Mouse (Mus musculus) ES-E14 (cell line): ENCODE data around the gene Jmjd6. TPM values are rescaled to one million over a fixed set of nuclear protein-coding genes. Genes with fewer than 3 reads are reported as not detected.

Source experiments
- DNase-seq: peaks from one replicate; pipeline ENCODE4 v3.0.0-alpha.2; 2013; ENCODE audit warnings: low read depth, low spot score
- H3K27ac ChIP-seq: 2 replicates; pipeline ENCODE4 v1.5.1; 2012; ENCODE audit warnings: low read depth, mild to moderate bottlenecking, low read length, moderate library complexity, mixed read lengths; ENCODE audit not compliant: poor library complexity, insufficient read depth, severe bottlenecking
- H3K36me3 ChIP-seq: 2 replicates; pipeline ENCODE4 v1.6.1; 2012; ENCODE audit warnings: mild to moderate bottlenecking, low read length, moderate library complexity, mixed read lengths; ENCODE audit not compliant: control insufficient read depth, poor library complexity, insufficient read depth, severe bottlenecking
- H3K4me1 ChIP-seq, 2 experiments: fragments of 150-350 bp in 1 of 2; sonication (generic) in 1 of 2; 2 replicates each; pipeline ENCODE4 v1.6.1; 2012; ENCODE audit warnings: low read length in 2 of 2, mild to moderate bottlenecking in 1 of 2, mixed read lengths in 1 of 2; ENCODE audit not compliant: control insufficient read depth in 2 of 2, insufficient read depth in 2 of 2, poor library complexity in 1 of 2
- H3K4me3 ChIP-seq, 2 experiments: fragments of 150-350 bp in 1 of 2; sonication (generic) in 1 of 2; 2 replicates each; pipeline ENCODE4 v1.5.1; 2012; ENCODE audit warnings: low read length in 2 of 2, low read depth in 1 of 2, mild to moderate bottlenecking in 1 of 2, mixed read lengths in 1 of 2; ENCODE audit not compliant: insufficient read depth in 1 of 2, poor library complexity in 1 of 2, severe bottlenecking in 1 of 2
- H3K9ac ChIP-seq: 2 replicates; pipeline ENCODE4 v1.6.1; 2012; ENCODE audit warnings: low read depth, mild to moderate bottlenecking, low read length, mixed read lengths; ENCODE audit not compliant: poor library complexity, insufficient read depth, severe bottlenecking
- H3K9me3 ChIP-seq: fragments of 150-350 bp; sonication (generic); 2 replicates; pipeline ENCODE4 v1.6.1; 2012; ENCODE audit warnings: low read depth, mild to moderate bottlenecking, low read length; ENCODE audit not compliant: control insufficient read depth, insufficient read depth
- CHD2 ChIP-seq: IDR thresholded peaks from 2 replicates; pipeline ENCODE4 v1.6.1; 2014; ENCODE audit warnings: mild to moderate bottlenecking, low read depth, low read length, inconsistent platforms
- HCFC1 ChIP-seq: IDR thresholded peaks from 2 replicates; pipeline ENCODE4 v1.6.1; 2012; ENCODE audit warnings: low read length, inconsistent platforms, borderline replicate concordance; ENCODE audit not compliant: insufficient read depth
- MAFK ChIP-seq: IDR thresholded peaks from 2 replicates; pipeline ENCODE4 v1.6.1; 2014; ENCODE audit warnings: mild to moderate bottlenecking, low read depth, low read length, inconsistent platforms; ENCODE audit not compliant: insufficient read depth
- ZC3H11A ChIP-seq: IDR thresholded peaks from 2 replicates; pipeline ENCODE4 v1.6.1; 2012; ENCODE audit warnings: low read depth, mild to moderate bottlenecking, inconsistent platforms, low read length, borderline replicate concordance
- ZNF384 ChIP-seq: IDR thresholded peaks from 2 replicates; pipeline ENCODE4 v1.6.1; 2012; ENCODE audit warnings: low read depth, low read length, inconsistent platforms
- in situ Hi-C, 2 experiments: fragments of 600-800 bp; cut with MboI; formaldehyde crosslinking; loops; one replicate each; pipeline ENCODE4 v1.15.1; 2025; ENCODE audit warnings: low sequenced_read_pairs in 2 of 2, inconsistent platforms in 1 of 2; ENCODE audit not compliant: unreplicated experiment in 2 of 2
- total RNA-seq: library from RNA; depleted of rRNA; stranded (reverse); fragments of 300-350 nt; gene quantifications from 2 replicates; pipeline ENCODE4 v1.2.3, GENCODE M21; 2012

Gene Jmjd6
- total RNA-seq, 1 experiment: 78.1 TPM

GRCm38 (mm10) chr11:116823255-116823654 lies 20.0 kb downstream of the Jmjd6 start:
- Histone ChIP-seq H3K4me3 (no peak overlapping the region), H3K4me1 (peaks cover 0 to 6% of the 10 kb centered on the region in 2 experiments; a peak in 2 of 4 replicates), H3K27ac (no peak overlapping the region), H3K36me3 (no peaks in the 10 kb centered on the region), H3K9me3 (no peaks in the 10 kb centered on the region), H3K9ac (no peak overlapping the region)
- in situ Hi-C loops: loop anchor here in 1 of 2 experiments (25.0 kb wide), 1 partner anchor 186 kb away; the partner anchor contains the start of gene Rhbdf2
- DNase-seq: no peak
- TF ChIP-seq MAFK (no peak), ZC3H11A (no peak), HCFC1 (no peak), CHD2 (no peak), ZNF384 (no peak)

DNA sequence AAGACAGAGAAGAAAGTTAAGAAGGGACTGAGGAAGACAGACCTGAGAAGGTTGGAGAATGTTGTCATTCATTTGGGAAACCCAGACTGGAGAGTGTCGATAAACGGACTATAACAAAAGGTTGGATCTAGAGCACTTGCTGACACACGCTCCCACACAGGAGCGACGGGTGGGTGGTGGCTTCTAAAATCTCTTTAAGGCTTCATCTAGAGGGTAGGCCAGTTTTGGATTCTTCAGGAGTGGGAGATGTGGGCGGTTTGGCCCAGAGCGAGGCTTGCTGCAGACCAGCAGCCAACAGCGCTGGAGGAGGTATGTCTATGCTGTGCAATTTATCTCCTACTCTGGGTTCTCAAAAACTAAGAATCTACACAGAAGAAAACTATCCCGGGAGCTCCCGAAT lies 20.6 kb downstream of the Jmjd6 start:
- DNase-seq: no peak
- in situ Hi-C loops: loop anchor here in 1 of 2 experiments (25.0 kb wide), 1 partner anchor 185 kb away; the partner anchor contains the start of gene Rhbdf2
- H3K9ac ChIP-seq: no peak overlapping the region
- H3K9me3 ChIP-seq: no peaks in the 10 kb centered on the region
- H3K4me1 ChIP-seq: peaks cover 0 to 5% of the 10 kb centered on the region in 2 experiments; a peak in 1 of 4 replicates
- no peaks in the 10 kb centered on the region for H3K36me3 ChIP-seq
- H3K27ac ChIP-seq: no peak overlapping the region
- no peak overlapping the region for H3K4me3 ChIP-seq
- TF ChIP-seq ZC3H11A (no peak), CHD2 (no peak), HCFC1 (no peak), ZNF384 (no peak), MAFK (no peak)

DNA sequence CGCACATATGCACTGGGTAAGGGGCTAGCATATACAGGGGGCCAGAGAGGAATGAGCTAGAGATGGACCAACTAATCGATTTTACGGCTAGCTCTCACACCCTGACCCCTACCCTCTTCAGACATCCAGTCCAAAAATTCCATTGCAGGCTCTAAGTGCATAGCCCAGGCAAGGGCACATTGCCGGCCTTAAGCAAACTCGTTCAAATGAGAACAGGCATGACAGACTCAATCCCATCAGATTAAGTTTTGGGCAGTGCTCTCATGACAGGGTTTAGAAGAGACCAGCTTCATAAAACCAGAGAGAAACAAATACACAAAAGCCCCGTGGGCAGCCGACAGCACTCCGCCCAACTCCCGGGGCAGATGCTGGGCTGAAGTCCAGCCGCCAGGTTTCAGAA lies 21.0 kb downstream of the Jmjd6 start:
- in situ Hi-C loops: loop anchor here in 1 of 2 experiments (25.0 kb wide), 1 partner anchor 185 kb away; the partner anchor contains the start of gene Rhbdf2
- H3K9ac ChIP-seq: no peak overlapping the region
- no peak overlapping the region for H3K4me3 ChIP-seq
- no peaks in the 10 kb centered on the region for H3K36me3 ChIP-seq
- no peaks in the 10 kb centered on the region for H3K9me3 ChIP-seq
- H3K4me1 ChIP-seq: peaks cover 0 to 5% of the 10 kb centered on the region in 2 experiments; a peak in 1 of 4 replicates
- H3K27ac ChIP-seq: no peak overlapping the region
- no peak for TF ChIP-seq ZNF384
- TF ChIP-seq HCFC1: no peak
- TF ChIP-seq MAFK: no peak
- no peak for TF ChIP-seq CHD2
- no peak for TF ChIP-seq ZC3H11A
- no peak for DNase-seq

DNA sequence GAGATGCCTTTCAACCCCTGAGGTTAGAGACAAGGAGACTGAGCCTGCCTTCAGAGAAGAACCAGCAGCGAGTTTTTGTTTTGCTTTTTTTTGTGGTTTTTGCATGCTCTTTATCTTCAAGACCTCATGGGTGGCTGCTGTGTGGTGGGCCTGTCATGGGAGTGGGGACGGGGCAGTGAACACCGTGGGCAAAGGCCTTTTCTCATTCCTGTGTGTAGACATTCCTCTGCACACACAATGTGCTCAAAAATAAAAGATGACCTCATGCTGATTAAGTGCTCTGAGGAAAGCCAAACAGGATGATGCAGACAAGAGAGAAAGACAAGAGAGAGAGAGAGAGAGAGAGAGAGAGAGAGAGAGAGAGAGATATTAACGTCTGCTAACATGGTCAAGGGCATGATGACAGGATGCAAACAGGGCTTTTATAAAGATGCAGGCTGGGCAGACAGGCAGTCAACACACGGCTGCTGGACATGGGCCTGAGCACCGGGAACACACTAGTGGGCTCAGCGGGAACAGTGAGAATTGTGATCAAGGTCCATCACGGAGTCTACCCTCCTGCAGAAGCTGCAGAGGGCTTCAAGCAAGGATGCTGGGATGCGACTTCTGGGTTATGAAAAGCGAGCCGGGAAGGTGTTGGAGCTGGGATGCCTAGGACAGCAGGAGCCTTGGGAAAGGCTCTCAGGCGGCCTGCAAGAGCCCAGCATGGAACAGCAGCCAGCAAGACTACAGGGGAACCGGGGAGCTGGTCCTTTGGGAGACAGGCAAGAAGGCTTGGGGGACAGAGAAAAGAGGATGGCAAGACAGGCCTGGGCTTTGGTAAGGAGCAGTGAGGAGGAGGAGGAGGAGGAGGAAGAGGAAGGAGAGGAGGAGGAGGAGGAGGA lies 21.9 kb downstream of the Jmjd6 start:
- Histone ChIP-seq H3K36me3 (no peaks in the 10 kb centered on the region), H3K4me3 (no peak overlapping the region), H3K27ac (no peak overlapping the region), H3K9me3 (no peaks in the 10 kb centered on the region), H3K4me1 (no peaks in the 10 kb centered on the region; a peak in 1 of 4 replicates), H3K9ac (no peak overlapping the region)
- no peak for TF ChIP-seq ZC3H11A
- no peak for TF ChIP-seq HCFC1
- no peak for TF ChIP-seq ZNF384
- no peak for TF ChIP-seq MAFK
- TF ChIP-seq CHD2: no peak
- in situ Hi-C loops: loop anchor here in 1 of 2 experiments (25.0 kb wide), 1 partner anchor 184 kb away; the partner anchor contains the start of gene Rhbdf2
- DNase-seq: no peak
